Mouse (Mus musculus): ENCODE measurements at regions not wholly inside any gene's neighbourhood (a gene's known extent, or its start where the extent isn't known, plus 50 kb on each side); places are given as distances from the start of the nearest gene placed in this dataset.

DNA sequence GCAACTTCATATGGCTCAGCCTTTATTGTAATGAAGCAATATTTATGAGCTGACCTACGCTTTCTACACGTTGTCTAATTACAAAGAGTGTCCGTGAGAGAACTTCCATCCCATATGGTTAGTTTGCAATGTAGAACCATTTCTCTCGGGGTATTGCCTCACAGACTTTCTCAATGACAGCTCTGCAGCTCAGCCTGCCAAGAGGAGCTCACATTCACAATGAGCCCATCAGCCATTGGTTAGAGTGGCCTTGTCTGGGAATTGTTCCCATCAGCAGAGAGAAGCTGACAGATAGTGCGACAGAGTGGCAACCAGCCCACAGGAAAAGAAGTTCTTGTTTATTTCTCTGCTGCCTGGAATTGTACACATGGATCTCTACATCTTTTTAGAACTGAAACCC is 409.7 kb downstream of the Zfp704 start:
- intact Hi-C loops (cut with DNase I), result no loop called here
- peak; percentile 13 for DNase-seq (ENCODE audit: low spot score)

DNA sequence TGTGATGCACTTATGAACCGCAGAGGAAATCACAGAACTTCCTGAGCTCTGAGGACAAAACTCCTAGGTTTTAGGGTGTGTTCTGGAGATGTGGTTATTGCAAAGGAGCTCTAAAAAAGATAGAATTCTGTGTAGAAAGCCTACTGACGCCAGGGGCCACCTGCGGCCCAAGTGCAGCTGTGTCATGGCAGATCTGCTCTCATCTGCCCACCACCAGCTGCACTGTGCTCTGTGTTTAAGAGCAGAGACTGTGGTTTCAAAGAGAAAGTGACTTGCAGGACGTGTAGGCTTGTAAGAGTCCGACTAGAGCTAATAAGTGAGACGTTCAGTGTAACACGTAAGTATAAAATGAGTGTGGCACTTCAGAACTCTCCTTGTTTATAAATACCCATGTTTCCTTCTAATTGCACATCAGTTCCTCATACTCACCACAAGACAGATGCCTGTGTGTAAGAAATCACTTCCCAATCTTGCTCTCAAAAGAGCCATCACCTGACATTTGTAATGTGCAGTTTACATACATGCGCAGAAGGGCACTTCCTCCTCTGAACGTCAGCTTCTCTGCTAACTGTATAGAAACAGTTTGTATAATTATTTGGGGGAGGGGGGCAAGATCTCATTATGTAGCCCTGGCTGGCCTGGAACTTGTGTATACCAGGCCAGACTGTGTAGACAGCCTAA is 411.1 kb downstream of the Zfp704 start:
- DNase-seq (ENCODE audit: low spot score), result no peak
- intact Hi-C loops (cut with DNase I), result no loop called here

DNA sequence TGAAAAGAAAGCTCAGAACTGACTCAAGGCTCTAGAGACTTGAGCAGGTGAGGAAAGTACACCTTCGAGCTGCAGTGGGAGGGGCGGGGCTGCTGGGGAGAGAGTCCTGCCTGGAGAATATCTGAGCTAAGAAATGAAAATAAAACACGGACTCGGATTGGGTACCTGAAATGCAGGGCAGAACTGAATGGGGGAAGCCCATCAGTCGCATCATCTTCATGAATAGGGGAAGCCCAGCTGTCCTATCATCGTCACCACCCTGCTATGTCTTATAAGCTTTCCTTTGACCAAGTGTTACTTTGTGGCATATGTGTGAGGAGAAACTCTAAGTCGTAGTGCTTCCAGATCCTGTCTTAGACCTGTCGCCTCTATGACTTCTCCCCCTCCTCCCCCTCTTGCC is 414.1 kb downstream of the Zfp704 start:
- intact Hi-C loops (cut with DNase I), result no loop called here

DNA sequence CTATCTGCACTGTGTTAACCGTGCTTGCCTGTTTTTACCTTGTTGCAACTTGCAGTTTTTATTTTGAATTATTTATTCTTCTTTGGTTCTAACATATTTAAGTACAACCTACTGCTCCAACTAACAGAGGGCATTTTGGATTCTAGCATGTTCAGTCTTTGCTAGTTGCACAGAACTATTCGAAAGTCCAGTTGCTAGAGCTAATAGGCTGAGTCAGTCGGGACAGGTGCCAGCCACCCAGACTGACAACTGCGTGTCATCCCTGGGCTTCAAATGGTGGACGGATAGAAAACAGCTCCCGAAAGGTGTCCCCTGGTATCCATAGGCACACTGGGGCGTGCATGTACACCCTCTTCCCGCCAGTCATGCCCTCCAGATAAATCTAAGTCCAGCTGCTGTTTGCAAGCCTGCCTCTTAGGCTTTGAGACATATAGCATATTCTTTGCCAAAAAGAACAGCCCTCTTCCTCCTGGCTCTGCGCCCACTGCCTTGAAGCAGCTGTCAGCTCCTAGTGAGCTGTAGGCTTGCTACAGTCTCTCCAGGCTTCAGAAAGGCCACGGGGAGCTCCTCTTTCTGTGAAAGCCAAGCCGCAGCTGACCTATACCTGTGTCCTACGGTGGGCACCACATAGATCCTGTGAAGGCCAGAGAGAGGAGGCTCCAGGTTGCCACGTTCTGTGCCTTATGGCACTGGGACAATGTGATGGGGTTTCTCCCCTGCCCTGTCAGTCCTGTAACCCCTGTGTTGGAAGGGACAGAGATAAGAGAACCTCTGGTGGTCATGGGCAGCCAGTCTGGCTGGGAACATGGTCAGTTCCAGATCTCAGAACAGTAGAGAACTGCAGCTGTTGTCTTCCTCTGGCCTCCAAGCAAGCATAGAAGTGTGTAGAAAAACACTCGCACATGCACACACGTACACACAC is 420.3 kb downstream of the Zfp704 start:
- no peak for DNase-seq (ENCODE audit: low spot score)
- intact Hi-C loops (cut with DNase I), result no loop called here

More for the DNA sequence above, 414.1 kb downstream of the Zfp704 start:
- DNase-seq (ENCODE audit: low spot score), result no peak

DNA sequence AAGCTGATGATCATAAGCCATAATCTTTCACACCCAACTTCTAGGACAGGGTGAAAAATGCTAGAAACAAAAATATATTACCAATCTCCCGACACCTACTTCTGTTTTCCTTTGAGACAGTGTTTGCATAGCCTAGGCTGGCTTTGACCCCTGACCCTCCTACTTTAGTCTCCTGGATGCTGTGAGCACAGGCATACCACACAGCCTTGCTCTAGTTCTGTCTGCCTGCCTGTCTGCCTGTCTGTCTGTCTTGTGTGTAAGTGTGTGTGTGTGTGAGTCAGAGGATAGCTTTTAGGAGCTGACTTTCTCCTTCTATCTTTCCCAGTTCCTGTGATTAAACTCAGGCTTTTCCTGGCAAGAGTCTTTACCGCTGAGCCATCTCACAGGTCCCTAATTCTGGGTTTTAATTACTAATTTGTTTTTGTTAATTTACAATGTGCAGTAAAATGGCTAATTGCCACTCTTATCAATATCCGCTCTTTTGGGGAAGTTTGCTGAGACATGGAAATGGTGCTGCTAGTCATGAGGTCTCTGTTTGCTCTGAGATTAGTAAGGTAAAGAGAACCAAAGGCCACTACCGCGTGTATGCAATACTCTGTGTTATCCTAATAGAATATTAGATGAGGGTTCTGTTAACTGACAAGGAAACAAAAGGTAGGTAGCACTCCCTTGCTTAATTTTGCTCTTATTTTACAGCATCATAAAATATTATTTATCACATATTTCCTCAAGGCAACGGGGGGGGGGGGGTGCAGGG is 423.3 kb downstream of the Zfp704 start:
- no peak for DNase-seq (ENCODE audit: low spot score)
- intact Hi-C loops (cut with DNase I), result no loop called here

DNA sequence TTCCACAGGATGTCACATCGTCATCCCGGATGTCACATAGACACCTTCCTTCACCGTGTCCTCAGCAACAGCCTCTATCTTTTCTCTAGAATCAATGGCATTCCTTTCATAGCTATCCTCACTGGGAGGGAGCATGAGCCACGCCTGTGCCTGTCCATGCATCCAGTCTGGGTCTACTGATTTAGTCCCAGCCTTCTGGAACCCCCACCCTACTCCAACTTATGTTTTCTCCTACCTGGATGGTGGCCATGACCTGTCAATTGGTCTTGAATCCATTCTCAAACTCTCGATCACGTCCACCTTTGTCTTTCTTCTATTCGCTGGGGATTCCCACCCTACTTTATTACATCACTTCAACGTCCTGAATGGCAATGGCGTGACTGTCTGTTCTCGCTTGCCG is 428.3 kb downstream of the Zfp704 start:
- no peak for DNase-seq (ENCODE audit: low spot score)
- intact Hi-C loops (cut with DNase I), result no loop called here

DNA sequence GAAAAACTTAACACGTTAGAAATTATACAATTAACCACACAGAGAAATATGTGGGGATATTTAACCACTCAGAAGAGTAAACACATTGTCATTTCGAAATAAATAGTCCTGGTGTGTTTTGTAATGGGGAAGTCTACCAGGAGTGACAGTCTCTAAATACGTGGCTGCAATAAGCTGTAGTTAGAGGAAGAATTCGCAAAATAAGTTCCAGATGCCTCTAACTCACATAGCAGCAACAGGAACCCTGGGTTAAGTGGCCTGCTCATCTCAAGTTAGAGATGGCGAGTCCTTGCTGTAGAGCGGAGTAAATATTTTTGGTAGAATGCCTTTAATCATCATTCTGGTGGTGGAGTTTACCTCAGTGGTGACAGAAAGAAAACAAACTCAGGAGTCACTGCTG is 430.2 kb downstream of the Zfp704 start:
- intact Hi-C loops (cut with DNase I), result no loop called here
- DNase-seq (ENCODE audit: low spot score), result no peak

DNA sequence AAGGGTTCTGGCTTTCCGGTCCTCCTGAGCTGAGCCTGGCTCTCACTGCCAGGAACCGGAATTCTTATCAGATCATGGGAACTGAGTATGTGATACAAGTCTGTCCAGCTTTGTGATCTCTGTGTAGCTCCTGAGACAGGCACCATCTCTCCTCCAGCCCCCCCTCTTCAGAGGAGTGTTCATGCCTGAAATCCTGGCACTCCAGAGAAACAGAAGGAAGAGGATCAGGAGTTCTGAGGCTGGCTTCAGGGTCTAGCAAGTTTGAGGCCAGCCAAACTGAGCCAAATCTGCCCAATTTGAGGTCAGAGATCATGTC is 435.4 kb downstream of the Zfp704 start:
- intact Hi-C loops (cut with DNase I), result no loop called here
- DNase-seq (ENCODE audit: low spot score), result no peak

DNA sequence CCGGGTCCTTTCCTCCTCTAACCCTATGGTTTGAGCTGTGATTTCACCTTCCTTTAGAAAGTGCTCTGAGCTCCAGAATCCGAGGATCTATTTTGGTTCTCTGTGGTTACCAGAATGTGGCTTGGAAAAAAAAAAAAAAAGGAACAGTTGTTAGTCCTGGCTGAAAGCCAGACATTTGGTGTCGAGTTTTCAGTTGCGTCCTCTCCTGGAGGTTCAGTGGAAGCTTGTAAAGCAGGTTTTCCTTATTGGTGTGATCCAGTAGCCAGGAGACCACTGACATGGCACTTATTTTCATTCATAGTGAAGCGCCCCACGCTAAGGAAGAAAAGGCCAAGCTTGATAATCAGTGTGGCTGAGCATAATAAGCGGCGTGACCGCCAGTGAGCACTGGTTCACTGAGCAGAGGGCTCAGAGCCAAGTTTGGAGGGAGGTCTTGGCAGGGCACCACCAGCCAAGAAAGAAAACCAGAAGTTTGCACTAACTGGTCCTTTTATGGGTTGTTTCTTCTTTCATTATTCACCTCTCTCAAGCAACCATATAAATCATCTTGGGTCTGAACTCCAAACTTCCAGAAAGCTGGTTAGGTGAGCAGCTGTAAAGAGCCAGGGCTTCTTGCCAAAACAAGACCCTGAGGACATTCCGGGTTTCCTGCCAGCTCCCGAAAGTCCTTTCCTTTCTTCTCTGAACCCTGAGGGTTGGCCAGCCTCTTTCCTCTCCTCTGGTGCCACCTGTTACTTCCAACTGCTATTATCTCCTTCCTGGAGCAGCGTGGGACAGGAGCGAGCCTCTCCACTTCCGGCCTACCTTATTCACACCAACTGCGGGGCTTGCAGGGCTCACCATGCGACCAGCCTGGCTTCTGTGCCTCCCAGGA is 436.0 kb downstream of the Zfp704 start:
- intact Hi-C loops (cut with DNase I), result no loop called here

DNA sequence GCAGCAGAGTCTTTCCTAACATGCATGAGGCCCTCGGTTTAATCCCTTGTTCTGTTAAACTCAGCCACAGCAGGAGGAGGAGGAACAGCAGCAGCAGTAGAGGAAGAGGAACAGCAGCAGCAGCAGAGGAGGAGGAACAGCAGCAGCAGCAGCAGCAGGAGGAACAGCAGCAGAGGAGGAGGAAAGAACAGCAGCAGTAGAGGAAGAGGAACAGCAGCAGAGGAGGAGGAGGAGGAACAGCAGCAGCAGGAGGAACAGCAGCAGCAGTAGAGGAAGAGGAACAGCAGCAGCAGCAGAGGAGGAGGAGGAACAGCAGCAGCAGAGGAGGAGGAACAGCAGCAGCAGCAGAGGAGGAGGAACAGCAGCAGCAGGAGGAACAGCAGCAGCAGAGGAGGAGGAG is 437.9 kb downstream of the Zfp704 start:
- intact Hi-C loops (cut with DNase I), result no loop called here
- DNase-seq (ENCODE audit: low spot score), result no peak

More for the DNA sequence above, 436.0 kb downstream of the Zfp704 start:
- DNase-seq (ENCODE audit: low spot score), result peak; percentile 28

DNA sequence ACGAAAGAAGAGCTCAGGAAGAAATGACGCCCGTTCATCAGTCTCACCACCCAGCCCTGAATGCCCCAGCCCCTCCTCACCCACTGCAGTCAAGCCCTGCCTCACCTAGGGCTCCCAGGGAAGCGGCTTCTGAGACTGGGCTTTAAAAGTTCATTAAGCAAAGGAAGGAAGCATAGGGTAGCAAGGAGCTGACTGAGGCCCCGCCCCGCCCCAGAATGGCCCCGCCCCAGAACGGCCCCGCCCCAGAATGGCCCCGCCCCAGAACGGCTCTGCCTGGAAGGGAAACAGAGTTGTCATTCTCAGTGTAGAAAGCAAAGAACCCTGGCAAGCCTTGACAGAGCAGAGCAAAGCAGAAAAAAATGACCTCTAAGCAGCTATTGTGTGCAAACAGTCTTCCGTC is 440.9 kb downstream of the Zfp704 start:
- DNase-seq (ENCODE audit: low spot score), result no peak
- intact Hi-C loops (cut with DNase I), result no loop called here

DNA sequence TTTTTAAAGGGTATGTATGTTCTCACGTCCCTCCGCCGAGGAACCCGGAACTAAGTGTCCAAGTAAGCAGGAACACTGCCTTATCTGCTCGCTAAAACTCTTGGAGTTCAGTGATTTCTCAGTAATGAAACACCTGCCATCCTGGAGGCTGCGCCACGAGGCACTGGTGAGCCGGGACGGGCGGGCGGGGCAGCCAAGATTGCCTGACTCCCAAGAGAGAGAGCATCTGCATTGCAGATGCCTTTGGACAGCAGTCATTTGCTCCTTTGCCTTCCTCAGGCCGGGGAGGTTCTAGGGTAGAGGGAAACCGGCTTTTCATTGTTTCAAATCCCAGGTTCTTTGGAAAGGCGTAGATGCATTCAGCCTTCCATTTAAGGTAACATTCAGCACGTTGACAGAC is 450.8 kb downstream of the Zfp704 start:
- intact Hi-C loops (cut with DNase I), result no loop called here
- DNase-seq (ENCODE audit: low spot score), result no peak

DNA sequence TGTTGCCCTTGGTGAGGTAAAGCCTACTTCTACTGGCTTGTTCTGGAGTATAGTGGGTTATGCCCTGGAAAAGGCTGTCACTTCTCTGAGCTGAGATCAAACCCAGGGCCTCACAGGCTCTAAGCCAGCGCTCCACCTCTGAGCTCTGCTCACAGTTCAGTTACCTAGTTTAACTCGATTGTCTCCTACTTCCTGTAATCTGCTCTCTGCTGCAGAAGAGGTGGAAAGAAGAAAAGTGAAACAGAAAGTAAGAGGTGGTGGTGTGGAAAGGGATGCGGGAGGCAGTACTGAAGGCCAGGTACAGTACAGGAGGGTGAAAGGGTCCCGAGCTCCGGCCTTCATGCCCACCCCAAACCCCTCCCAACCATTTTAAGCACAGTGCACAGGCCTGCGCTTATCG is 455.7 kb downstream of the Zfp704 start:
- intact Hi-C loops (cut with DNase I), result no loop called here
- no peak for DNase-seq (ENCODE audit: low spot score)

DNA sequence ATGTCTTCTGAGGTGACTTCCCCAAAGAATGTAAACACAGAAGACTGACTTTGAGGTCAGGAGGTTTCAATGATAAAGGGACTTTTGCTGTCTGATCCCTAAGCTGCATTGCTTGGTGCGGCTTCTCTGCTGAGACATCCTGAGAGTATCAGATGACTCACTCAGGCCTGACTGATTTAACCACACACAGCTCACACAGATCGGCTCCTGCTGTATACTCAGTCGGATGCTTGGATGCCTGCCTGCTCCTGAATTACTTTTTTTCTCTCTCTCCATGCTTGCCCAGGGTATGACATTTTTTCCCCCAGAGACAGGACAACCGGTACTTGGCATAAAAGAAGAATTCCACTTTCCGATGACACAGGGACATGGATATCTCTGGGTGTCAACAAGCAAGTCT is 456.2 kb downstream of the Zfp704 start:
- intact Hi-C loops (cut with DNase I), result no loop called here
- DNase-seq (ENCODE audit: low spot score), result no peak

DNA sequence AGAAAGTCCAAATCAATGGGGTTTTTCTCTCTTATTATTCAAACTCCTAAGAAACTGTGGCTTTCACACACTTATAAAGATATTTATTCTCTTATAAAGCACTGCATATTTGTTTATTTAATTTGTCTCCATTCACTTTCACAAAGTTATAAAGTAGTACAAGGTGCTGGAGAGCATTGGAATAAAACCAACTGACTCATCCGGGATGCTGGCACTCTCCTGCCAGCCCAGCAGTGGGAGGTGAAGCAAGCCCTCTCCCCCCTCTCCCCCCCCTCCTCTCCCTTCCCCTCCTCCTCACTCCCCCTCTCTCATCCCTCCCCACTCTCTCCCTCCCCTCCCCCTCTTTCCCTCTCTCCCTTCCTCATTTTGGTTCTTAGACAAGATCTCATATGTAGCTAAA is 457.6 kb downstream of the Zfp704 start:
- no peak for DNase-seq (ENCODE audit: low spot score)
- intact Hi-C loops (cut with DNase I), result no loop called here

DNA sequence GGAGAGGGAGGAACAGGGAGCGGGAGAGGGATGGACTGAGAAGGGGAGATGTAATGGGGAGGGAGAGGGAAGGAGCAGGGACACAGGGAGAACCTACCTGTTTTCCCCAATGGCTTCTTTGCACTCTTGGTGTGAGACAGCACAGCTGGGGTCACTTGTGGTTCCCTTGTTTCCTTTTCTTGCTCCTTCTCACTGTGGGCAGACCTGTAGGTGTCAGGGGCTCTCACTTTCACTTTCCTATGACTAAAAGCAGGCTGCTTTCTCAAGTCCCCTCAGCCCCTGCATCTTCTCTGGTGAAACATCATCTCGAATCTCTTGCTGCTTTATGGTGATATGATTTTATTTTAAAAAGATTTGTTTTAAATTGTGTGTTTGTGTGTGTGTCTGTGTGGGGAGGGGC is 458.3 kb downstream of the Zfp704 start:
- DNase-seq (ENCODE audit: low spot score), result no peak
- intact Hi-C loops (cut with DNase I), result no loop called here

DNA sequence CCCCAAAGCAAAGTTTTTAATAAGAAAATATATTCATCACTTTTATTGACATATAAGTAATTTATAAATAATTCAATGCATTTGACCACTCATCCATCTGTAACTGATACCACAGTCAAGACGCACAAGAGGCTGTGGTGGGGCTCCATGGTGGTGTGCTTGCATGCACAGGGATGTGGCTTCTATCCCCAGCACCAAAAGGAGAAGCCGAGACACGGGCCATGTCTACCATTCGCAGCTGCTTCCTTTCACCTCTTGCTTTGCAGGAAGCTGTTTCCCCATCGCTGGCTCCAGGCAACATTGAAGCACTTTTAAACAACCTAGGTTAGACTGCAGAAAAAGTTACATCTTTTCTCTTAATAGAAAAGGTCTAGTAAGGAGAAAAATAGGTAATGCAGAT is 461.3 kb downstream of the Zfp704 start:
- intact Hi-C loops (cut with DNase I), result no loop called here
- DNase-seq (ENCODE audit: low spot score), result no peak

DNA sequence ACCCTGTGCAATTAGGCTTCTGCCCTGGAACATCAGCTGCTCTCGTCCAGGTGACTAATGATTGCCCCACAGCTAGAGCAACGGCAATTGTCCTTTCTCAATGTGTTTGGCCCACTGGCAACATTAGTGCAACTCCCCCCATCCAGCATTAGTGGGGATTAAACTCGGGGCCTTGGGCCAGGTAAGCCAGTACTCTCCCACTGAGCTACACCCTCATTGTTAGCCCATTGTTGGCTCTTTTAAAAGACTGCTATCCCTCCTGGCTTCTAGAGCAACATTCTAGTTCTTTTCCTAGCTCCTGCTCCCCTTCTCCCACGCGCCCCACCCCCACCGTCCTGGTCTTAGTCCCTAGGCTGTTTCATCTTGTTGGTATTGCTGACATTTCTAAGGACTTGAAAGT is 463.4 kb downstream of the Zfp704 start:
- intact Hi-C loops (cut with DNase I), result no loop called here
- DNase-seq (ENCODE audit: low spot score), result no peak

DNA sequence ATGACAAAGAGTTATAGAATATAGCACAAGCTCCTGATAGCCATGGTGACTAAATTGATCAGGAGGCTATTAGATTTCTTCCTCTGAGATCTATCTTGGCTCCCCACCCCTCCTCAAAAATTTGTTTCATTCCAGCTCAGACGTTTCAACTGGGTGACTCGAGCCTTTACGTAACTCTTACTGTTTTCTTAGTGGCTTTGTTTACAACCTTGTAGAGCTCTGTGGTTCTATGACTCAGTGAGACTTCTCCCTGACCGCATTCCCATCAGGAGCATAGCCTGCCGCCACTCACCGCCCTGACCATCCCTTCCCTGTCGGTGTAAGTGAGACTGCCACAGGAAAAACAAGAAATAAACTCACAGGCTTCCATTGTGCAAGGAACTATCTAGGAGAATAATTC is 464.3 kb downstream of the Zfp704 start:
- intact Hi-C loops (cut with DNase I), result no loop called here
- no peak for DNase-seq (ENCODE audit: low spot score)

DNA sequence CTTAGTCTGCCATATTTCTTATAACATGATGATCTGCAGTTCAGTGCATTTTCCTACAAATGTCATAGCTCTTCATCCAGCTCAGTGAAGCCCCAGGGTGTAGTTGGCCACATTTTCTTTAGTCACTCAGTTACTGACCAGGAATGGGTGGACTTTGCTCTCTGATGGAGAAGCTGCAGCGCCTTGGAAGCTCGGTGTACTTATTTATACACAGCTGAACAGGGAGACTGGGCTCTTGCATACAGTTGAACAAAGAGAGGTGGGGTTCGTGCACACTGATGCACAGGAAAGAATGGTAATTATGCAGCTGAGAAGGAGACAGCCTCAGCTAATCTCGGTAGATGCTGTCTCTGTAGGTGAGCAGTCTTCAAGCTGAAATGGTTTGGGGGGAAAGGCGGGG is 468.0 kb downstream of the Zfp704 start:
- no peak for DNase-seq (ENCODE audit: low spot score)
- intact Hi-C loops (cut with DNase I), result no loop called here

Data from heart, postnatal 25 days (tissue).